ENCODE assay signal across 23 mouse cellular contexts in genomic region chrX:58688964-58689363, GRCm38 (mm10).
DNase-seq lines count a peak whose midpoint lies in the region; ATAC-seq and TF ChIP-seq lines count a peak whose summit lies in the region.
"Had no signal": no experiment of that assay in that cellular context is flagged by ENCODE, and none has a peak within 500 bp of the region (broad histone marks: within the 10 kb centered on the region; RNA-seq: fewer than 3 reads in every experiment).

No protein-coding gene starts in this region.

- H3K27ac ChIP-seq in forebrain, embryonic 13.5 days: no peak overlapping the region
- H3K27ac ChIP-seq in forebrain, embryonic 11.5 days (ENCODE audit: low read depth, low read length): no peak overlapping the region
- no peak overlapping the region for H3K27ac ChIP-seq in midbrain, embryonic 14.5 days (replicated peaks; ENCODE audit: low read depth, low read length)
- no peak overlapping the region for H3K27ac ChIP-seq in midbrain, embryonic 16.5 days (ENCODE audit: low read length)
- H3K27ac ChIP-seq in forebrain, embryonic 16.5 days (ENCODE audit: low read length): no peak overlapping the region
- H3K27ac ChIP-seq: gastrocnemius, adult 2 months; hindbrain, embryonic 15.5 days; kidney, embryonic 15.5 days; limb, embryonic 13.5 days; lung, embryonic 15.5 days; midbrain, embryonic 10.5 days had no signal

- no peak overlapping the region for H3K4me3 ChIP-seq in forebrain, embryonic 13.5 days
- H3K4me3 ChIP-seq in forebrain, embryonic 11.5 days (ENCODE audit: low read depth, low read length): no peak overlapping the region
- no peak overlapping the region for H3K4me3 ChIP-seq in midbrain, embryonic 14.5 days (replicated peaks; ENCODE audit: low read depth, low read length)
- no peak overlapping the region for H3K4me3 ChIP-seq in midbrain, embryonic 16.5 days (ENCODE audit: low read depth, low read length)
- no peak overlapping the region for H3K4me3 ChIP-seq in forebrain, embryonic 16.5 days (replicated peaks; ENCODE audit: low read length)
- H3K4me3 ChIP-seq: gastrocnemius, adult 2 months; hindbrain, embryonic 15.5 days; kidney, embryonic 15.5 days; limb, embryonic 13.5 days; lung, embryonic 15.5 days; midbrain, embryonic 10.5 days had no signal

- no peaks in the 10 kb centered on the region for H3K9me3 ChIP-seq in forebrain, embryonic 13.5 days (replicated peaks)
- no peaks in the 10 kb centered on the region for H3K9me3 ChIP-seq in forebrain, embryonic 11.5 days (ENCODE audit: control insufficient read depth, low read length)
- H3K9me3 ChIP-seq in midbrain, embryonic 14.5 days (ENCODE audit: control insufficient read depth, low read length): no peaks in the 10 kb centered on the region
- no peaks in the 10 kb centered on the region for H3K9me3 ChIP-seq in midbrain, embryonic 16.5 days (replicated peaks; ENCODE audit: control insufficient read depth, low read length, poor library complexity, severe bottlenecking)
- H3K9me3 ChIP-seq in forebrain, embryonic 16.5 days (ENCODE audit: control insufficient read depth, low read length): no peaks in the 10 kb centered on the region
- H3K9me3 ChIP-seq: hindbrain, embryonic 15.5 days; kidney, embryonic 15.5 days; limb, embryonic 13.5 days; lung, embryonic 15.5 days; midbrain, embryonic 10.5 days had no signal

- H3K27me3 ChIP-seq in forebrain, embryonic 13.5 days: no peaks in the 10 kb centered on the region
- no peaks in the 10 kb centered on the region for H3K27me3 ChIP-seq in forebrain, embryonic 11.5 days (ENCODE audit: control insufficient read depth, insufficient read depth, low read length)
- H3K27me3 ChIP-seq in midbrain, embryonic 14.5 days (ENCODE audit: control insufficient read depth, insufficient read depth, low read length): no peaks in the 10 kb centered on the region
- no peaks in the 10 kb centered on the region for H3K27me3 ChIP-seq in midbrain, embryonic 16.5 days (ENCODE audit: control insufficient read depth, insufficient read depth, low read depth, low read length)
- H3K27me3 ChIP-seq in forebrain, embryonic 16.5 days (replicated peaks; ENCODE audit: control insufficient read depth, insufficient read depth, low read length): no peaks in the 10 kb centered on the region
- H3K27me3 ChIP-seq: hindbrain, embryonic 15.5 days; kidney, embryonic 15.5 days; limb, embryonic 13.5 days; lung, embryonic 15.5 days had no signal

- no peak overlapping the region for H3K4me2 ChIP-seq in forebrain, embryonic 13.5 days
- no peak overlapping the region for H3K4me2 ChIP-seq in forebrain, embryonic 11.5 days (ENCODE audit: low read depth, low read length, severe bottlenecking)
- H3K4me2 ChIP-seq in midbrain, embryonic 14.5 days (ENCODE audit: low read length): no peak overlapping the region
- no peak overlapping the region for H3K4me2 ChIP-seq in midbrain, embryonic 16.5 days (ENCODE audit: low read length)
- H3K4me2 ChIP-seq in forebrain, embryonic 16.5 days (ENCODE audit: low read length): no peak overlapping the region
- H3K4me2 ChIP-seq: heart, embryonic 11.5 days; hindbrain, embryonic 15.5 days; kidney, embryonic 15.5 days; limb, embryonic 13.5 days; liver, embryonic 11.5 days; lung, embryonic 15.5 days had no signal

- DNase-seq in forebrain, embryonic 11.5 days (ENCODE audit: low spot score): no peak
- peak; percentile 41 for DNase-seq in midbrain, embryonic 14.5 days
- peak; percentile 85 for DNase-seq in brain, embryonic 14.5 days (ENCODE audit: low read depth)
- DNase-seq: adrenal gland, adult 8-10 months; B cell, adult 2 months; cerebellum, adult 9-11 months; gastrocnemius, adult 2 months; gastrocnemius, postnatal 36 days; heart, adult 18-20 months; kidney, adult 18-20 months; kidney, postnatal 25 days; thymus, postnatal 4 days had no signal

- no peak overlapping the region for H3K9ac ChIP-seq in forebrain, embryonic 13.5 days
- H3K9ac ChIP-seq in forebrain, embryonic 11.5 days (ENCODE audit: low read length): no peak overlapping the region
- H3K9ac ChIP-seq in midbrain, embryonic 14.5 days (replicated peaks; ENCODE audit: low read length): no peak overlapping the region
- no peak overlapping the region for H3K9ac ChIP-seq in midbrain, embryonic 16.5 days (ENCODE audit: low read depth, low read length)
- no peak overlapping the region for H3K9ac ChIP-seq in forebrain, embryonic 16.5 days (replicated peaks; ENCODE audit: low read depth, low read length)
- H3K9ac ChIP-seq: hindbrain, embryonic 15.5 days; kidney, embryonic 15.5 days; limb, embryonic 13.5 days; lung, embryonic 15.5 days had no signal

- no peaks in the 10 kb centered on the region for H3K36me3 ChIP-seq in forebrain, embryonic 13.5 days (ENCODE audit: poor library complexity, severe bottlenecking)
- H3K36me3 ChIP-seq in forebrain, embryonic 11.5 days (ENCODE audit: control insufficient read depth, insufficient read depth, low read length): no peaks in the 10 kb centered on the region
- H3K36me3 ChIP-seq in midbrain, embryonic 14.5 days (ENCODE audit: control insufficient read depth, insufficient read depth, low read length): no peaks in the 10 kb centered on the region
- no peaks in the 10 kb centered on the region for H3K36me3 ChIP-seq in midbrain, embryonic 16.5 days (ENCODE audit: control insufficient read depth, insufficient read depth, low read length)
- no peaks in the 10 kb centered on the region for H3K36me3 ChIP-seq in forebrain, embryonic 16.5 days (ENCODE audit: control insufficient read depth, insufficient read depth)
- H3K36me3 ChIP-seq: hindbrain, embryonic 15.5 days; kidney, embryonic 15.5 days; limb, embryonic 13.5 days; lung, embryonic 15.5 days; midbrain, embryonic 10.5 days had no signal

- ATAC-seq in forebrain, embryonic 13.5 days: peak; percentile 76
- ATAC-seq in forebrain, embryonic 11.5 days (replicated peaks; ENCODE audit: low FRiP score): no peak; the same call in 1 of the 2 replicates
- ATAC-seq in midbrain, embryonic 14.5 days (ENCODE audit: low FRiP score, low TSS enrichment): no peak
- no peak for ATAC-seq in midbrain, embryonic 16.5 days
- peak; percentile 72 for ATAC-seq in forebrain, embryonic 16.5 days
- ATAC-seq: activated CD4-positive, CD25-positive, alpha-beta regulatory T cell, adult 4 months had no signal

- no peak for TF ChIP-seq POLR2A in brain, embryonic 14.5 days (IDR thresholded peaks at IDR 0.05; ENCODE audit: borderline replicate concordance, extremely low read depth, insufficient read depth, insufficient read length, poor library complexity, severe bottlenecking)

- no peak for TF ChIP-seq CTCF in brain, embryonic 14.5 days (IDR thresholded peaks at IDR 0.05; ENCODE audit: borderline replicate concordance, extremely low read depth, insufficient read depth, insufficient read length)

- 0 out of 2 replicates have a peak, but pooled peaks cover 4% of the 10 kb centered on the region for H3K4me1 ChIP-seq in forebrain, embryonic 13.5 days
- H3K4me1 ChIP-seq in forebrain, embryonic 11.5 days (replicated peaks; ENCODE audit: control insufficient read depth, insufficient read depth, low read length): no peaks in the 10 kb centered on the region
- no peaks in the 10 kb centered on the region for H3K4me1 ChIP-seq in midbrain, embryonic 14.5 days (ENCODE audit: control insufficient read depth, insufficient read depth, low read length)
- no peaks in the 10 kb centered on the region for H3K4me1 ChIP-seq in midbrain, embryonic 16.5 days (ENCODE audit: control insufficient read depth, insufficient read depth, low read length)
- H3K4me1 ChIP-seq in forebrain, embryonic 16.5 days (replicated peaks; ENCODE audit: control insufficient read depth, insufficient read depth, low read length): no peaks in the 10 kb centered on the region
- H3K4me1 ChIP-seq: hindbrain, embryonic 15.5 days; kidney, embryonic 15.5 days; limb, embryonic 13.5 days; lung, embryonic 15.5 days; midbrain, embryonic 10.5 days had no signal

- 30% methylated on average over 2 of the region's 2 CpGs for WGBS in forebrain, embryonic 13.5 days
- 34% methylated on average over 2 of the region's 2 CpGs for WGBS in forebrain, embryonic 11.5 days
- WGBS in midbrain, embryonic 14.5 days: 44% methylated on average over 2 of the region's 2 CpGs
- WGBS in midbrain, embryonic 16.5 days: 48% methylated on average over 2 of the region's 2 CpGs
- 33% methylated on average over 2 of the region's 2 CpGs for WGBS in forebrain, embryonic 16.5 days

Comparison
In these comparisons a context has a peak if more than half of its experiments do, and no peak if none do; other contexts are left out.
1. ATAC-seq: peak in forebrain, embryonic 13.5 days (single experiment) and forebrain, embryonic 16.5 days (single experiment); none in forebrain, embryonic 11.5 days (single experiment), midbrain, embryonic 14.5 days (single experiment) and midbrain, embryonic 16.5 days (single experiment).